Mouse (Mus musculus) kidney, postnatal 0 days (tissue): ENCODE measurements around the gene Dnal1. TPM values are rescaled to one million over a fixed set of nuclear protein-coding genes. Genes with fewer than 3 reads are reported as not detected.

ENCODE experiments used
- ATAC-seq: fragments of 200-750 bp; cut with Nextera tagmentation; replicated peaks from 2 replicates; pipeline ENCODE4 v1.8.0; 2017; ENCODE audit warnings: low read depth, moderate number of reproducible peaks, moderate TSS enrichment, moderate library complexity; ENCODE audit not compliant: low FRiP score
- DNase-seq: peaks from one replicate; pipeline ENCODE4 v3.0.0-alpha.2; 2016; ENCODE audit warnings: low spot score
- H3K27ac ChIP-seq: fragments of 300-500 bp; sonication (generic); 2 replicates; pipeline ENCODE4 v1.5.1; 2014; ENCODE audit warnings: mild to moderate bottlenecking
- H3K27me3 ChIP-seq: fragments of 300-500 bp; sonication (generic); 2 replicates; pipeline ENCODE4 v1.6.1; 2014; ENCODE audit warnings: low read length, mixed read lengths; ENCODE audit not compliant: insufficient read depth
- H3K36me3 ChIP-seq: fragments of 300-500 bp; sonication (generic); 2 replicates; pipeline ENCODE4 v1.6.1; 2014; ENCODE audit warnings: low read length, mixed read lengths; ENCODE audit not compliant: insufficient read depth
- H3K4me1 ChIP-seq: fragments of 300-500 bp; sonication (generic); replicated peaks from 2 replicates; pipeline ENCODE4 v1.6.1; 2014; ENCODE audit warnings: antibody characterized with exemption, low read length, mixed read lengths; ENCODE audit not compliant: insufficient read depth
- H3K4me2 ChIP-seq: fragments of 300-500 bp; sonication (generic); 2 replicates; pipeline ENCODE4 v1.6.1; 2014; ENCODE audit warnings: mild to moderate bottlenecking, low read length, moderate library complexity, mixed read lengths
- H3K4me3 ChIP-seq: fragments of 300-500 bp; sonication (generic); replicated peaks from 2 replicates; pipeline ENCODE4 v1.5.1; 2014; ENCODE audit warnings: low read depth, low read length
- H3K9ac ChIP-seq: fragments of 300-500 bp; sonication (generic); 2 replicates; pipeline ENCODE4 v1.6.1; 2014; ENCODE audit warnings: low read depth, low read length
- H3K9me3 ChIP-seq: fragments of 300-500 bp; sonication (generic); replicated peaks from 2 replicates; pipeline ENCODE4 v1.6.1; 2016; ENCODE audit warnings: low read length, inconsistent platforms, mixed read lengths
- CTCF ChIP-seq: IDR thresholded peaks from 2 replicates; pipeline ENCODE4 v1.5.1; 2016; ENCODE audit warnings: antibody characterized with exemption, low read depth, mild to moderate bottlenecking, moderate library complexity
- WGBS: fragments of 180-500 bp; shearing (Covaris S2); extraction: QIAGEN DNeasy Blood & Tissue Kit; methylation state at CpG from one replicate; pipeline ENCODE4 v1.1.7; 2014; 5-methylcytosine and 5-hydroxymethylcytosine counted together
- polyA plus RNA-seq: library from polyadenylated mRNA; unstranded; fragments of >200 nt; fragmentation: Nextera tagmentation; extraction: Ambion mirVana; gene quantifications from 2 replicates; pipeline ENCODE4 v1.2.1, GENCODE M21; 2015

Dnal1 gene
- polyA plus RNA-seq, 1 experiment from 2014 or later: 3.4 TPM

GRCm38 (mm10) chr12:84158156-84158555 lies 44.0 kb downstream of the Dnal1 start:
- H3K4me3 ChIP-seq: no peak overlapping the region
- no peak overlapping the region for H3K27ac ChIP-seq
- ATAC-seq (no peak), DNase-seq (no peak)
- no peak overlapping the region for H3K9ac ChIP-seq
- WGBS: 84% methylated on average over 14 of the region's 14 CpGs
- H3K9me3 ChIP-seq: no peaks in the 10 kb centered on the region
- no peak for TF ChIP-seq CTCF
- peaks cover 55% of the 10 kb centered on the region for H3K36me3 ChIP-seq
- no peaks in the 10 kb centered on the region for H3K27me3 ChIP-seq
- no peaks in the 10 kb centered on the region for H3K4me1 ChIP-seq
- H3K4me2 ChIP-seq: no peak overlapping the region

DNA sequence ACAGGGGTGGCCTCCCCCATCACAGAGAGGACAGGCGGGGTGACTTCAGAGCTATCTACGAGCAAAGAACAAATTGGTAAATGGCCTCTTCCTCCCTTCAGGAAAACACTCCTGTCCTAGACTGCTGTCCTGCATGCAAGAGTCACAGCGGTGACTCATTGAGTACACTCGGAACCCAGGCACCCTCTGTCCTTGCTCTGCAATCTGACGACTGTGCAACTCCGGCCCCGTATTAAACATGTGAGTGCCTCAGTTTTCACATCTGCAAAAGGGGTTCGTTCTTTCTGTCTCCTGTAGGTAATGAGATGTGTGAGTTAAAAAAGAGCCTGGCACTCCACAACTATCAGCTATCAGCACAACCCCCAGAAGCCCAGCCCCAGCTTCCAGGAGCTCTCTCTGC lies 46.3 kb downstream of the Dnal1 start:
- 94% methylated on average over 8 of the region's 8 CpGs for WGBS
- Histone ChIP-seq H3K27ac (no peak overlapping the region), H3K9ac (no peak overlapping the region), H3K4me3 (no peak overlapping the region), H3K36me3 (peaks cover 51% of the 10 kb centered on the region), H3K4me1 (no peaks in the 10 kb centered on the region; the same call in 1 of the 2 replicates), H3K4me2 (no peak overlapping the region), H3K27me3 (no peaks in the 10 kb centered on the region), H3K9me3 (no peaks in the 10 kb centered on the region)
- DNase-seq (no peak), ATAC-seq (no peak)
- no peak for TF ChIP-seq CTCF

DNA sequence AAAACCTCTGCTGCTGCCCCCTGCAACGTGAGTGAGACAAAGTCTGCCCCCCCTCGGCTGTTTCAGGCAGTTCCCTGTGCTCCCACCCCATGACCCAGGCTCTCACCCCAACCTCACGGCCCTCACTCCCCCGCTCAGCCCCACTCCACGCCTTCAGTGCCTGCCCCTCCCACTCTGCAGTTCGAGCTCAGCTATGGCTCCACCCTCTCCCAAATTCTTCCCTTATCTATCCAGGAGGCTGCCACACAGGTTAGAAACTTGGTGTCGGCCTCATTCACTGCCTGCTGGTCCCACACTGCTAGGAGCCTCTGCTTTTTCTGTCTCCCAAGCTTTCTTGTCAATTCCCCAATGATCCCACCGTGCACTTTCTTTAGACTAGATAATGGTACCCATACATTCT lies 47.0 kb downstream of the Dnal1 start:
- Histone ChIP-seq H3K9me3 (no peaks in the 10 kb centered on the region), H3K4me1 (no peaks in the 10 kb centered on the region; the same call in 1 of the 2 replicates), H3K4me3 (no peak overlapping the region), H3K36me3 (peaks cover 46% of the 10 kb centered on the region), H3K9ac (no peak overlapping the region), H3K27me3 (no peaks in the 10 kb centered on the region), H3K27ac (no peak overlapping the region), H3K4me2 (no peak overlapping the region)
- WGBS: 53% methylated on average over 8 of the region's 8 CpGs
- DNase-seq (no peak), ATAC-seq (no peak)
- no peak for TF ChIP-seq CTCF

GRCm38 (mm10) chr12:84161616-84162433 lies 47.7 kb downstream of the Dnal1 start:
- Histone ChIP-seq H3K27ac (no peak overlapping the region), H3K9ac (no peak overlapping the region), H3K9me3 (no peaks in the 10 kb centered on the region), H3K27me3 (no peaks in the 10 kb centered on the region), H3K36me3 (peaks cover 39% of the 10 kb centered on the region), H3K4me1 (no peaks in the 10 kb centered on the region; the same call in 1 of the 2 replicates), H3K4me3 (no peak overlapping the region), H3K4me2 (no peak overlapping the region)
- WGBS: 72% methylated on average over 14 of the region's 14 CpGs
- DNase-seq (peak; percentile 72), ATAC-seq (peak; percentile 59)
- peak; percentile 69 for TF ChIP-seq CTCF

- WGBS: 86% methylated on average over 9 of the region's 9 CpGs
- Histone ChIP-seq H3K9ac (no peak overlapping the region), H3K27me3 (no peaks in the 10 kb centered on the region), H3K4me2 (no peak overlapping the region), H3K27ac (no peak overlapping the region), H3K9me3 (no peaks in the 10 kb centered on the region), H3K36me3 (peaks cover 31% of the 10 kb centered on the region), H3K4me1 (no peaks in the 10 kb centered on the region; the same call in 1 of the 2 replicates), H3K4me3 (no peak overlapping the region)
- DNase-seq (no peak), ATAC-seq (no peak)
- peak; percentile 72 for TF ChIP-seq CTCF
Measured at GRCm38 (mm10) chr12:84163133-84163532, 49.0 kb downstream of the Dnal1 start.

DNA sequence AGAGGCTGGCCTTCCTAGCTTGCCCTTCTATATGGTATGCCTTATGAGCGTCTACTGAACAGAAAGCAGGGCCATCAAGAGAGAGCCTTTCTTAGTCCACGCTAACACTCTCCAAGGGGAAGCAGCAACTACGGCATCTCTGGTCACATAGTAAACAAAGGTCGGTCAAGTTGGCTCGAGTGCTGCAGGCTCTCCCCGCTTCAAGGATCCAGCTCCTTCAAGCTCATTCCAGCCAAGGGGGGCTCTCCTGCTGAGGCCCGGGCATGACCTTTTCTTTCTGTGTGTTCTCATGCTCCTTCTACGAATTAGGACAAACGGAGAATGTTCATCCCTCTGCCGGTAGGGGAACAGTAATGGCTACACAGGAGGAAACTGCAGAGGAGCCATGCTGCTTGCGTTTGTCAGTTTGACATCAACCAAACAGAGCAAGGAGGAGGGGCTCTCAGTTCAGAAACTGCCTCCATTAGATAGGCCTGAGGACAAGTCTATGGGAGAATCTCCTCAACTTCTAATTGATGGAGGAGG lies 49.5 kb downstream of the Dnal1 start:
- Histone ChIP-seq H3K4me3 (no peak overlapping the region), H3K9me3 (no peaks in the 10 kb centered on the region), H3K36me3 (peaks cover 30% of the 10 kb centered on the region), H3K27me3 (no peaks in the 10 kb centered on the region), H3K4me1 (no peaks in the 10 kb centered on the region; the same call in 1 of the 2 replicates), H3K27ac (no peak overlapping the region), H3K4me2 (no peak overlapping the region), H3K9ac (no peak overlapping the region)
- whole genome bisulfite sequencing: 85% methylated on average over 11 of the region's 11 CpGs
- no peak for TF ChIP-seq CTCF
- DNase-seq (no peak), ATAC-seq (no peak)
